Mouse (Mus musculus) gastrocnemius, adult 8-10 months (tissue): ENCODE data around the gene Ergic1. TPM values are rescaled to one million over a fixed set of nuclear protein-coding genes. Genes with fewer than 3 reads are reported as not detected.

Experiments
- DNase-seq, 2 experiments: peaks; one replicate each; pipeline ENCODE4 v3.0.0; 2022; ENCODE audit warnings: low spot score in 2 of 2
- total RNA-seq, 4 experiments: library from RNA; stranded (reverse); gene quantifications; 2 replicates each; pipeline ENCODE4 v1.2.4; 2022

Ergic1 gene
- total RNA-seq, 4 experiments from 2014 or later = 42.1 to 62.2 (median 50.9) TPM

DNA sequence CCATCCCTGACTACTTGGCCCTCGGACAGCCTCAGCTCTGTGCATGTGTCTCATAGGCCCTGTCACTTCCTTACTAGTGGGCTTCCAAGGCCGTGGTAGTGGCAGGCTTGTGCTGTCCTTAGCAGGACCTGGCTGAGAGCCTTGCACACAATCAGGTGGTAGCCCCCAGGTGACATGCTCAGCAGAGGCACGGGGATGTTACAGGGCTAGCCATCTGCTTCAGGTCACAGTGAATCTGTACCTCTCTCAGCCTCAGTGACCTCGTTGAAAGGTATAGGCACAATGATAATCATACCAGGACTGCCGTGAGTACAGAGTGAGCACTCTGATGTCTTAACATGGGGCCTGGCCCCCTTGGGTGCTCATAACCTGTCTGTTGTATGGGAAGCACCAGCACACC lies 13.4 kb downstream of the Ergic1 start:
- no peak for DNase-seq

DNA sequence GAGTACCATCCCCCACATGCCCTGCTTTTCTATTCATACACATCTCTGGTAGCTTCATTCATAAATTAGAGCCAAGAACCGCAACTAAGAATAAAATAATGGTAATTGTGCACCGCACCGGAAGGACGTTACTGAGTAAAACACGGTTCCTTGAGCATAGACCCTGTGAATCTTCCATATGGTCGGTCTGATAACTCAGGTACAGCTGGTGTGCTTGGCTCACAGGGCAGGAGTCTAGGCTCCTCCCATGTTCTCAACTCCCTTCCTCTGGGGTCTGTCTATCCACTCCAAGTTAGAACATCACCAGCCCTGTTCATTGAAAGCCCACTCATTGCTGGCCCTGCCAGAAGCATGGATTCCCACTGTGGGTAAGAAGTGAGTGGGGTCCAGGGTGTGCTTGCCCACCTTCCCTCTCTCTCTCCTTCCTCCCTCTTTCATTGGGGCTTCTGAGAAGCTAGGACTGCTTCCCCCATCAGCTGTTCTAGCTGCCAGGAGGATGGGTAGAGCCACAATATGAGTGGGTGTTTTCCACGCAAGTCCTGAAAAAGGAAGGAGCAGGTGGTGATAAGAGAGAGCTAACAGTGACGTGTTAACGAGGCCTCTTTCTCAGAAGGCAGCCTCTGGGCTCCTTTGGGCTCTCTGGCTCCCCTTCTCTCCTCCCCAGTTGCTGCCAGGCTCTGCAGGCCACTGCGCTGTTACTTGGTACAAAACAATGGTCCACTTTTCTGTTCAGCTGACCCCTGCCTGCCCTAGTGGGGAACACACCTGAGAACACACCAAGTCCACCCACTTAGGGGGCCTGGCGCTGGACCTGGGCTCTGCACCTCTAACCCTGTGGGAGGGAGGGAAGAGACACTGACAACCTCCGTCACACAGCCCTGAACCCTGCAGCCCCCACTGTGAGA lies 14.7 kb downstream of the Ergic1 start:
- DNase-seq = no peak

DNA sequence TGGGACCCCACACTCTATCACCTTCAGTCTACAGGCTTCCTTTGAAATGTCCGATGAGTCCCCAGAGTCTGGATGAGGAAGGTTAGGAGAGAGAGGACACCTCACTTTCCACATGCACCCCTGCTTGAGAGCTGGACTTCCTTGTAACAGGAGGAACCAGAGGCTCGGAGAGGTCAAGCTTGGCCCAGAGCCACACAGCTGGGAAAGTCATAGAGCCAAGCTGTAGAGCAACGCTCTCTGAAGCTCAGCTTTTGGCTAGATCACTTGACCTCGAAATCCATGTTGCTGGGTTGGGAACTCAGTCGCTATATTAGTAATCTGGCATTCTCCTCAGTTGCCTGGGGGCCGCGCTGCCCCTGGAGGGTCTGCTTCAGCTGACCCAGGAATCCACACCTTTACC lies 15.5 kb downstream of the Ergic1 start:
- DNase-seq = peak; percentile 64 to 80

DNA sequence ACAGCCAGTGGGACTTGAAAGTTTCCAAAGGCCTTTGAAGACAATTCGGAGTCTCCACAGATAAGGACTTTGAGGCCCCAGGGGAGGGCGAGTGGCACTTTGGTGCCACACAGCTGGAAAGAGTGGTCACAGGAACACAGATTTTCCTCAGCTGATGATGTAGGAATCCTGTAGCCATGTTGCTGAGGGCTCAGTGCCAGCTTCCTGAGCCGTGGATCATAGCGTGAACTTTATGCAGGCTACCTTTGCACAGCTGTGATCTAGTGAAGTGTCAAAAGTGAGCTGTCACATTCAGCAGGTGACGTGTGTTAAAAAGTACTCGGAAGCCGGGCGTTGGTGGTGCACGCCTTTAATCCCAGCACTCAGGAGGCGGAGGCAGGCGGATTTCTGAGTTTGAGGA lies 16.0 kb downstream of the Ergic1 start:
- no peak for DNase-seq

- no peak for DNase-seq
Observed at GRCm38 (mm10) chr17:26578162-26578561, 16.9 kb downstream of the Ergic1 start.

GRCm38 (mm10) chr17:26578771-26579170 lies 17.5 kb downstream of the Ergic1 start:
- DNase-seq = no peak

DNA sequence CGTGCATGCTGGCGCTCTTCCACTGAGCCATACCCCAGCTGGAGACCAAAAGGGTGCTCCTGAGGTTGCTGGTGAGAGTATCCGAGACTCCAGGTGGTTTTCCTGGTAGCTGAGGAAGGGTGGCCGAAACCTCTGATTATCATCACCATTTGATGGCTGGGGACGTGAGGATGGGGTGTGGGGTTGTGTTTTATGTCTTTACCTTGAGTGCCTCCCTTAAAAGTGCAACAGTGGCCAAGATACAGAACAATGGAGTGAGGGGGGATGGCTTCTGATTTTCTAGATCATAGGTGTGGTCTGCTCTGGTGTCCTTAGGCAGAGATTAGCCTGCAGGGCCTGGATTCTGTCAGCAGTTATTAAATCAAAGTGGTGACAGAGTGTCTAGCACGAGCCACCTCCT lies 18.1 kb downstream of the Ergic1 start:
- no peak for DNase-seq

DNA sequence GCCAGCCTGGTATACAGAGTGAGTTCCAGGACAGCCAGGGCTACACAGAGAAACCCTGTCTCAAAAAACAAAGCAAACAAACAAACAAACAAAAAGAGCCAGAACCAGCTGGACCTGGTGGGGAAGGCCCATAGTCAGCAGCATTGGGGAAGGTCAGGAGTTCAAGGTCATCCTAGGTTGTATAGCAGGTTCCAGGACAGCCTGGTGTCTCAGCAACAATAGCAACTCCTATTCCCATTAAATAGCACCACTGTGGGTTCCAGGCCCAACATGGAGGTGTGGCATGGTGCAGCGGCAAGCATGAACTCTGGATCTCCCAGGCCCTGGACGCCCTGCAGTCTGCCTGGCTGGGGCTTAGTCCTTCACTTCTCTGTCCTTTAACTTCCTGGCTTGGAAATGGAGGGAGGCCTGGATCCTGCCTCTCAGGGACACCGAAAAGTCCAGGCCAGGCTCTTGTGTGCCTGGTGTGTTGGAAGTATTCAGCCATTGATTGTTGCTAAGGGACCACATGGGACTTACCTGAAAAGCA lies 19.6 kb downstream of the Ergic1 start:
- DNase-seq = no peak

GRCm38 (mm10) chr17:26582297-26582696 lies 21.0 kb downstream of the Ergic1 start:
- DNase-seq = no peak

DNA sequence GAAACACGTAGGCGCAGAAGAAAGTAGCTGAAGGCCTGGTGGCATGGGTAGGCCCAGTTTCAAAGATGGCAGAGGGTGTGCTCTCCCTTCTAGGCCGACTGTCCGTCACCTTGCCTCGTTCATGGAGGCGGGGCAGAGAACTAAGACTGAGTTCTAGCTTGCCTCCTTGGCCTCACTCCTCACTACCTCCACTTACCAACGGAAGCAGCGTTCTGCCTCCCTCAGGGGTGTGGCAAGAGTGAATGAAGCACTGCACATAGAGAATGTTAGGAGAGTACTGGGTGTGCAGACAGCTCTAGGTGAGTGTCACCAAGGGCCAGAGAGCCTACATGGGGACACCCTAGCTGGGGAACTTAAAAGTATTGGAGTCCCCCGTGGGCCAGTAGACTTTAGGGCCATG lies 21.8 kb downstream of the Ergic1 start:
- no peak for DNase-seq

DNA sequence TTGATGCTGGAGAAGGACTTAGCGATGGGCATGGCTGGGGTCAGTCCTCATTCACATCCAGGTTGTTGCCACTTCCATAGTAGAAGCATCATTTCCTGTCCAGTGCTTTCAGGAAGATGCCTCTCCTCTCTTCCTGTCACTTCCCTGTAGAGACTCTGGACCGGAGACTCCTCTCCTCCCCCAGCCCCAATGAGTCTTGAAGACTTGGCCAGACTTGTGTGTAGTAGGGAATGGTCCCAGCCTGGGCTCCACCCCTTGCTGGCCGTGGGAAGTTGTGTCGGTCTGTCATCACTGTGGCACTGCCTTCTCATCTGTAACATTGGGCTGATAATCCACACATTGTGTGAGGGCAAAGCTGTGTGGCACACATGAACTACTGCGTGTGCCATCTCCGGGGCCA lies 22.3 kb downstream of the Ergic1 start:
- DNase-seq = no peak

DNA sequence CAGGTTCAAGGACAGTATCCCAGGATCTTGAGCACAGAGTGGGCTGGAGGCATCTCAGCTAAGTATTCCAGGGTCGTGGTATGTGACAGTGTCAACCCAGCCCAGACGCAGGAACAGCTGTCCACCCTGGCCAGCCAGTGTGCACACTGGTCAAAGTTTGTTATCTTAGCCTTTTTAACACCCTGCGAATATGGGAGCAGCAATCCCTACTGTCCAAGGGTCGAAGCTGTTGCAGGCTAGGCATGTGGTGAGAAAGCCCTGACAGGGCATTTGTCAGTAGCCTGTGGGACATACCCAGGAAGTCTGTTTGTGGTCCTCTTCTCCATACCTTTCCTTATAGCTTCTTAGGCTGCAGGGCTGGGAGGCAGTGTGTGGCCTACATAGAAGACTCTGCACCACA lies 22.8 kb downstream of the Ergic1 start:
- DNase-seq = no peak

- peak; percentile 77 to 85 for DNase-seq
Observed at GRCm38 (mm10) chr17:26584558-26585136, 23.4 kb downstream of the Ergic1 start.

GRCm38 (mm10) chr17:26587961-26588487 lies 26.7 kb downstream of the Ergic1 start:
- no peak for DNase-seq

DNA sequence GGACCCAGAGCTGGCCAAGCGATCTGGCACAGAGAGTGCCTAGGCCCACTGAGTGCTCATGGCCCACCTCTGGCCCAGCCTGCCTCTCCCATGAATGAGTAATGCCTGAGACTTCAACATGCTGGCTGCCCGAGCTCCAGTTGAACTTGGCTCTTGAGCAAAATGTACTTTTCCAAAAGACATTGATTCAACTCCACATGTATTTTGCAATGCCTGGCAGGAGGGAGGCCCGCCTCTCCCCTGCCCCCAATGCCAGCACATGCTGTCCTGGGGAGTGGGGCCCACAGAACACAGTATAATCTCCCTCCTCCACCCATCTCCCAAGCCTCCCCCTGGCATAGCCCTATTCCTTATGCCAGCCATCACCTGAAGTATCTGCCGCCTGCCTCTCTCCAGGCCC lies 31.2 kb downstream of the Ergic1 start:
- DNase-seq = peak; percentile 55 to 76

- no peak for DNase-seq
Observed at GRCm38 (mm10) chr17:26593199-26593598, 31.9 kb downstream of the Ergic1 start.

- no peak for DNase-seq
Observed at GRCm38 (mm10) chr17:26594171-26594570, 32.9 kb downstream of the Ergic1 start.

DNA sequence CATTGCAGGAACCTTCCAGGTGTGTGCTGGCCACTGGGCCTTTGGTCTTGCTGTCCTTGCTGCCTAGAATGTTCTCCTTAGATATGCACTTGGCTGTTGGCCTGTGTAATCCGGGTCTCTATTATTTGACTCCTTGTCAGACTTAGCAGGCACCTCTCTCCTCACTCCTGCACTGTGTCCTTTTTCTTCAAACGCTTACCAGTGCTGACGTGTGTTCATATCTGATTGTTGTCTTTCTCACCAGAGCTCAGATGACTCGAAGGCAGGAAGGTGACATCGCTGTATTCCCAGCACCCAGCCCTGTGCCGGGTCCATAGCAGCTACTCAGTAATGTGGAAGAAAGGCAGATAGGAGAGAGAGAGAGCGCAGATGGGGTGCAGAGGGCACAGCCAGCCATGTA lies 33.7 kb downstream of the Ergic1 start:
- no peak for DNase-seq

- DNase-seq = no peak
Observed at GRCm38 (mm10) chr17:26595448-26596167, 34.3 kb downstream of the Ergic1 start.

DNA sequence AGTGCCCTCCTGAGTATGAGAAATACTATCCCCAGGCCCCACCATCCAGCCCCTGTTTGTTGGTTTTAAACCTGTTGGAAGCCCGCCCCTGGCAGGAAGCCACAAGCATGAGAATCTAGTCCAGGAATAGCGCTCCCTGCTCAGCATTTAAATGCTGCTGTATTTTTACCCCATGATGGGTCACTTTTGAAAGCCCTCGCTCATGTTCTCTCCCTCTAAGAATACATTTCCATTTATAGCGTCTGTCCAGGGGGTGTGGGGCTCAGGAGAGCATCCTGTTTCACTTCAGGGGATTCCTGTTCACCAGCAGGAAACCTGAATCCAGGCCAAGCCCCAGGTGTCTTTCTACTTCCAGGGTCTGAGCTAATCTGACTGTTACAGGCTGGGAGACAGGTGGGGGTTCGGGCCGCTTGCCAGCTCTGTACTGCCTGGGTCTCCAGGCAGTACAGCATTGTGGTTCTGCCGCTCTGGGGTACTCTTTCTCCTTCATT lies 34.9 kb downstream of the Ergic1 start:
- DNase-seq = peak; percentile 86 to 89

GRCm38 (mm10) chr17:26596856-26597481 lies 35.7 kb downstream of the Ergic1 start:
- DNase-seq = no peak
